Mouse (Mus musculus) gastrocnemius, postnatal 4 days (tissue): ENCODE measurements at regions not wholly inside any gene's neighbourhood (a gene's known extent, or its start where the extent isn't known, plus 50 kb on each side); places are given as distances from the start of the nearest gene placed in this dataset.
A peak's percentile ranks its signal among the peaks of the same experiment; 100 is the strongest.

Experiments used
- DNase-seq, 2 experiments: peaks; one replicate each; pipeline ENCODE4 v3.0.0; 2021 to 2022; ENCODE audit warnings: low spot score in 2 of 2, mixed read lengths in 2 of 2

- no peak for DNase-seq
These were observed 61.7 kb downstream of the Thnsl1 start for GRCm38 (mm10) chr2:21267149-21267761.

GRCm38 (mm10) chr2:21269989-21270846 is 64.7 kb downstream of the Thnsl1 start:
- no peak for DNase-seq

GRCm38 (mm10) chr2:21273416-21273815 is 67.9 kb downstream of the Thnsl1 start:
- no peak for DNase-seq

GRCm38 (mm10) chr2:21275315-21275714 is 69.8 kb downstream of the Thnsl1 start:
- no peak for DNase-seq

GRCm38 (mm10) chr2:21280794-21281420 is 75.4 kb downstream of the Thnsl1 start:
- peak; percentile 59 to 77 for DNase-seq

GRCm38 (mm10) chr2:21282505-21283200 is 77.1 kb downstream of the Thnsl1 start:
- DNase-seq = no peak

- DNase-seq = no peak
These were observed 79.4 kb downstream of the Thnsl1 start for GRCm38 (mm10) chr2:21284881-21285280.

DNA sequence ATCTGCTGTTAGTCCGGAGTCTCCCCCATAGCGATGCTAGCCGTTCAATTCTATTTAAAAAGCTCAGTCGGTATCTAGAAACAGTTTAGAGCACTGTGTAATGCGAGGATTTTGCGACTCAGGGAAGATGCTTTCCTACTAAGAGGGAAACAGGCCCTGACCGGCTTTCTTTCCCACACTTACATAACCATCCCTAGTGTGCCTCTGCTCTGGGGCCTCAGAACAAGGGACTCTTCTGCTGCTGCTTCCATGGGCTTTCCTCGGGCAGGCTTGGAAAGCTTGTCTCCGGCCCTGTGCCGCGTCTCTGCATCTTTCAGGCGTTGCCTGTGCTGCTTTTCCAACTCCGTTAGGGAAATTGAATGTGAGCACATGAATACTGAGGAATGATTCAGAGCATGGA is 79.6 kb upstream of the Gpr158 start:
- no peak for DNase-seq

- DNase-seq = no peak
These were observed 74.6 kb upstream of the Gpr158 start for GRCm38 (mm10) chr2:21292669-21293151.

- DNase-seq = no peak
These were observed 73.3 kb upstream of the Gpr158 start for GRCm38 (mm10) chr2:21294002-21294401.

DNA sequence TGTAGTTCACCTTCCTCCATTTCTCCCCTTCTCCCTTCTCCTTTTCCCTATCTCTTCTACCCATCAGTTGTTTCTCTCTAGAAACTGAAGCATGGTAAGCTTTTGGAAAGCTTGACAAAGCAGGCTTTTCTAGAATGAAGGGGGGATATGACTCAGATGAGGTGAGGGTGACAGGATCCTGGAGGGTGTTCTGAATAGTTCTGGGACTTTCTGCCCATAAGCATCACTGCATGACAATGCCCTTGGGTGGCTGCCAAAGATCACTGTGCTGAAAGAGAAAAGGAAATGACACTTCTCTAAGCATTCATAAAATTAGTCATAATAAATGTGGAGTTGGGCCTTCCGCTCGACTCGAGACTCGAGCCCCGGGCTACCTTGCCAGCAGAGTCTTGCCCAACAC is 67.7 kb upstream of the Gpr158 start:
- DNase-seq = no peak
